In genomic region chr3:152346633-152347141, GRCm38 (mm10) we compare ENCODE assay signal across 8 mouse cellular contexts. TPM values are rescaled to one million over a fixed set of nuclear protein-coding genes. Genes with fewer than 3 reads are reported as not detected.
DNase-seq lines count a peak whose midpoint lies in the region; ATAC-seq and TF ChIP-seq lines count a peak whose summit lies in the region.

No protein-coding gene starts in this region.

- H3K4me2 ChIP-seq in forebrain, postnatal 0 days (ENCODE audit: low read depth), result peak overlapping the region; percentile 56
- peak overlapping the region; percentile 69 for H3K4me2 ChIP-seq in liver, embryonic 11.5 days
- H3K4me2 ChIP-seq in midbrain, embryonic 16.5 days (ENCODE audit: low read length), result peak overlapping the region; percentile 90

- H3K27ac ChIP-seq in forebrain, postnatal 0 days (ENCODE audit: low read depth, low read length), result peak overlapping the region; percentile 85
- H3K27ac ChIP-seq in liver, embryonic 11.5 days (ENCODE audit: low read depth, low read length), result peak overlapping the region; percentile 64
- H3K27ac ChIP-seq in midbrain, embryonic 16.5 days (ENCODE audit: low read length), result peak overlapping the region; percentile 89

- no peaks in the 10 kb centered on the region for H3K36me3 ChIP-seq in forebrain, postnatal 0 days (ENCODE audit: insufficient read depth)
- H3K36me3 ChIP-seq in liver, embryonic 11.5 days (ENCODE audit: control insufficient read depth, insufficient read depth, low read length), result no peaks in the 10 kb centered on the region
- no peaks in the 10 kb centered on the region for H3K36me3 ChIP-seq in midbrain, embryonic 16.5 days (ENCODE audit: control insufficient read depth, insufficient read depth, low read length)

- under 1% methylated on average over 36 of the region's 54 CpGs for WGBS in forebrain, postnatal 0 days
- WGBS in liver, embryonic 11.5 days, result under 1% methylated on average over 42 of the region's 54 CpGs
- WGBS in midbrain, embryonic 16.5 days, result under 1% methylated on average over 50 of the region's 54 CpGs

- H3K27me3 ChIP-seq in forebrain, postnatal 0 days (ENCODE audit: insufficient read depth, low read length), result no peaks in the 10 kb centered on the region
- no peaks in the 10 kb centered on the region for H3K27me3 ChIP-seq in liver, embryonic 11.5 days (replicated peaks; ENCODE audit: control insufficient read depth, insufficient read depth, low read length)
- H3K27me3 ChIP-seq in midbrain, embryonic 16.5 days (ENCODE audit: control insufficient read depth, insufficient read depth, low read depth, low read length), result no peaks in the 10 kb centered on the region

- peak overlapping the region; percentile 87 for H3K4me3 ChIP-seq in forebrain, postnatal 0 days (ENCODE audit: low read depth, low read length)
- H3K4me3 ChIP-seq in liver, embryonic 11.5 days (ENCODE audit: low read depth, low read length), result peak overlapping the region; percentile 80
- peak overlapping the region; percentile 84 for H3K4me3 ChIP-seq in midbrain, embryonic 16.5 days (ENCODE audit: low read depth, low read length)

- peak; percentile 30 for ATAC-seq in CD4-positive, CD25-positive, alpha-beta regulatory T cell, adult 4 months
- ATAC-seq in forebrain, postnatal 0 days, result peak; percentile 7; the same call in 1 of the 2 replicates
- peak; percentile 61 for ATAC-seq in liver, embryonic 11.5 days (replicated peaks; ENCODE audit: low FRiP score)
- ATAC-seq in midbrain, embryonic 16.5 days, result peak; percentile 82

- DNase-seq in 416B (ENCODE audit: low read depth), result peak; percentile 52
- DNase-seq in cerebellum, adult 18-20 months, result peak; percentile 54 to 68
- peak; percentile 60 for DNase-seq in forebrain, postnatal 0 days
- peak; percentile 51 for DNase-seq in induced T-regulatory cell, adult 2 months (ENCODE audit: low read depth)
- DNase-seq in liver, embryonic 11.5 days (ENCODE audit: low spot score), result no peak
- no peak for DNase-seq in spleen, adult 18-20 months

- TF ChIP-seq CTCF in forebrain, postnatal 0 days (IDR thresholded peaks at IDR 0.05; ENCODE audit: low read depth), result no peak

- peaks cover 4% of the 10 kb centered on the region; the same call in 1 of the 2 replicates for H3K4me1 ChIP-seq in forebrain, postnatal 0 days (ENCODE audit: insufficient read depth)
- H3K4me1 ChIP-seq in liver, embryonic 11.5 days (replicated peaks; ENCODE audit: control insufficient read depth, insufficient read depth, low read length), result peaks cover 17% of the 10 kb centered on the region
- peaks cover 27% of the 10 kb centered on the region for H3K4me1 ChIP-seq in midbrain, embryonic 16.5 days (ENCODE audit: control insufficient read depth, insufficient read depth, low read length)

- H3K9me3 ChIP-seq in forebrain, postnatal 0 days (ENCODE audit: low read length), result no peaks in the 10 kb centered on the region
- no peaks in the 10 kb centered on the region for H3K9me3 ChIP-seq in liver, embryonic 11.5 days (ENCODE audit: control insufficient read depth, low read length)
- H3K9me3 ChIP-seq in midbrain, embryonic 16.5 days (replicated peaks; ENCODE audit: control insufficient read depth, low read length, poor library complexity, severe bottlenecking), result no peaks in the 10 kb centered on the region

- H3K9ac ChIP-seq in forebrain, postnatal 0 days, result peak overlapping the region; percentile 85
- H3K9ac ChIP-seq in liver, embryonic 11.5 days (ENCODE audit: low read depth, low read length), result peak overlapping the region; percentile 90
- H3K9ac ChIP-seq in midbrain, embryonic 16.5 days (ENCODE audit: low read depth, low read length), result peak overlapping the region; percentile 88

RNA-seq across cellular contexts. Expression of gene Usp33, which starts 0.4 kb away (rescaled TPM):
- polyA plus RNA-seq in CD4-positive, CD25-positive, alpha-beta regulatory T cell, adult 4 months (2017; shearing (Covaris generic)), result 10 to 100 TPM; 33.9 to 35.5 TPM
- total RNA-seq in forebrain, postnatal 0 days (2014; rRNA removed), result 113 and 119 TPM in 2 replicates
- polyA plus RNA-seq in forebrain, postnatal 0 days (2015; fragmentation: Nextera tagmentation; extraction: Ambion mirVana), result 64.7 and 67.6 TPM in 2 replicates
- polyA plus RNA-seq in liver, embryonic 11.5 days (2014; fragmentation: Nextera tagmentation; extraction: Ambion mirVana), result 42.0 and 46.1 TPM in 2 replicates
- 99.6 and 102 TPM in 2 replicates for polyA plus RNA-seq in midbrain, embryonic 16.5 days (2015; fragmentation: Nextera tagmentation; extraction: Ambion mirVana)

RNA-seq across cellular contexts. Expression of gene Miga1, which starts 6.5 kb away (rescaled TPM):
- polyA plus RNA-seq in CD4-positive, CD25-positive, alpha-beta regulatory T cell, adult 4 months (2017; shearing (Covaris generic)), result 1 to 10 TPM; 8.0 TPM
- total RNA-seq in forebrain, postnatal 0 days (2014; rRNA removed), result 20.3 and 24.3 TPM in 2 replicates
- polyA plus RNA-seq in forebrain, postnatal 0 days (2015; fragmentation: Nextera tagmentation; extraction: Ambion mirVana), result 14.1 and 18.8 TPM in 2 replicates
- 12.4 and 12.7 TPM in 2 replicates for polyA plus RNA-seq in liver, embryonic 11.5 days (2014; fragmentation: Nextera tagmentation; extraction: Ambion mirVana)
- polyA plus RNA-seq in midbrain, embryonic 16.5 days (2015; fragmentation: Nextera tagmentation; extraction: Ambion mirVana), result 18.4 and 19.3 TPM in 2 replicates

RNA-seq across cellular contexts. Expression of gene Zzz3, which starts 48.6 kb away (rescaled TPM):
- polyA plus RNA-seq in CD4-positive, CD25-positive, alpha-beta regulatory T cell, adult 4 months (2017; shearing (Covaris generic)), result 10 to 100 TPM; 33.7 to 34.7 TPM
- total RNA-seq in forebrain, postnatal 0 days (2014; rRNA removed), result 32.7 and 43.4 TPM in 2 replicates
- polyA plus RNA-seq in forebrain, postnatal 0 days (2015; fragmentation: Nextera tagmentation; extraction: Ambion mirVana), result 16.1 and 22.6 TPM in 2 replicates
- 45.5 and 45.7 TPM in 2 replicates for polyA plus RNA-seq in liver, embryonic 11.5 days (2014; fragmentation: Nextera tagmentation; extraction: Ambion mirVana)
- polyA plus RNA-seq in midbrain, embryonic 16.5 days (2015; fragmentation: Nextera tagmentation; extraction: Ambion mirVana), result 27.1 and 32.9 TPM in 2 replicates

Comparison
In these comparisons a context has a peak if more than half of its experiments do, and no peak if none do; other contexts are left out.
1. DNase-seq: peak in 416B (single experiment), cerebellum, adult 18-20 months (2 of 2), forebrain, postnatal 0 days (single experiment) and induced T-regulatory cell, adult 2 months (single experiment); none in liver, embryonic 11.5 days (single experiment) and spleen, adult 18-20 months (0 of 2).
2. ATAC-seq: peak in every context shown above with its lines; median percentile 82 in midbrain, embryonic 16.5 days; 61 in liver, embryonic 11.5 days; 30 in CD4-positive, CD25-positive, alpha-beta regulatory T cell, adult 4 months; 7 in forebrain, postnatal 0 days.
3. Peak in every context shown above with its lines, with median percentiles within 50 percentile points of each other: H3K27ac ChIP-seq, H3K4me2 ChIP-seq, H3K4me3 ChIP-seq and H3K9ac ChIP-seq.